Mouse (Mus musculus) midbrain, embryonic 15.5 days (tissue): ENCODE data around the gene Gm10337. TPM values are rescaled to one million over a fixed set of nuclear protein-coding genes. Genes with fewer than 3 reads are reported as not detected.

Experiments
- ATAC-seq: fragments of 200-750 bp; cut with Nextera tagmentation; replicated peaks from 2 replicates; pipeline ENCODE4 v1.8.0; 2017; ENCODE audit warnings: moderate TSS enrichment
- H3K27ac ChIP-seq: fragments of 300-500 bp; sonication (generic); 2 replicates; pipeline ENCODE4 v1.5.1; 2015; ENCODE audit warnings: mild to moderate bottlenecking, inconsistent platforms
- H3K27me3 ChIP-seq: fragments of 300-500 bp; sonication (generic); replicated peaks from 2 replicates; pipeline ENCODE4 v1.6.1; 2015; ENCODE audit warnings: inconsistent platforms
- H3K36me3 ChIP-seq: fragments of 300-500 bp; sonication (generic); replicated peaks from 2 replicates; pipeline ENCODE4 v1.6.1; 2015; ENCODE audit warnings: inconsistent platforms
- H3K4me1 ChIP-seq: fragments of 300-500 bp; sonication (generic); 2 replicates; pipeline ENCODE4 v1.6.1; 2015; ENCODE audit warnings: inconsistent platforms
- H3K4me2 ChIP-seq: fragments of 300-500 bp; sonication (generic); 2 replicates; pipeline ENCODE4 v1.6.1; 2015; ENCODE audit warnings: inconsistent platforms, mild to moderate bottlenecking, moderate library complexity
- H3K4me3 ChIP-seq: fragments of 300-500 bp; sonication (generic); 2 replicates; pipeline ENCODE4 v1.5.1; 2015; ENCODE audit warnings: mild to moderate bottlenecking, inconsistent platforms
- H3K9ac ChIP-seq: fragments of 300-500 bp; sonication (generic); 2 replicates; pipeline ENCODE4 v1.6.1; 2015; ENCODE audit warnings: mild to moderate bottlenecking, inconsistent platforms
- H3K9me3 ChIP-seq: fragments of 300-500 bp; sonication (generic); 2 replicates; pipeline ENCODE4 v1.6.1; 2016; ENCODE audit warnings: inconsistent platforms
- WGBS: fragments of 180-500 bp; shearing (Covaris S2); methylation state at CpG from one replicate; pipeline ENCODE4 v1.1.7; 2015; ENCODE audit warnings: mixed read lengths; 5-methylcytosine and 5-hydroxymethylcytosine counted together
- polyA plus RNA-seq: library from polyadenylated mRNA; unstranded; fragments of >200 nt; fragmentation: Nextera tagmentation; extraction: Ambion mirVana; gene quantifications from 2 replicates; pipeline ENCODE4 v1.2.1, GENCODE M21; 2015

Gm10337 gene
- polyA plus RNA-seq, 1 experiment from 2014 or later = 13.8 TPM

- peaks cover 21% of the 10 kb centered on the region for H3K36me3 ChIP-seq
- H3K27ac ChIP-seq = peak overlapping the region; percentile 95
- ATAC-seq = peak; percentile 85
- peak overlapping the region; percentile 93 for H3K4me3 ChIP-seq
- WGBS = under 1% methylated on average over 35 of the region's 67 CpGs
- H3K4me1 ChIP-seq = peaks cover 17% of the 10 kb centered on the region
- peak overlapping the region; percentile 65 for H3K4me2 ChIP-seq
- H3K9me3 ChIP-seq = no peaks in the 10 kb centered on the region
- H3K9ac ChIP-seq = peak overlapping the region; percentile 88
- H3K27me3 ChIP-seq = no peaks in the 10 kb centered on the region
Observed at GRCm38 (mm10) chr15:102470605-102471294, 32.8 kb upstream of the Gm10337 start.

DNA sequence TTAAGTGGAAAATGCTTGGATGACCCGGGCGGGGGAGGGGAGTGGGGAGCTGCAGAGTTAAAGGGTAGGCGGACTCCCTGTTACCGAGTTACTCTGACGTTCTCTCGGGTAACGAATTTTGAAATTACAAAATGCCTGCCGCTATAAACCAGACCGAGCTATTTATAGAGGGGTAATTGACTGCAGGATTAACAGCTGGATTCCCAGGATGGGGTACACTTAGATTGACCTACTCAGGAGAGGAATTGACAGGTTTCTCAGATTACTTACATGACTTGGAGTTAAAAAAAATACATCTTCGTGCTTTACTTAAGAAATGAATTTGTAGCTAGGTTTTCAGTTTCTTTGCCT is 32.3 kb upstream of the Gm10337 start:
- Histone ChIP-seq H3K36me3 (peaks cover 26% of the 10 kb centered on the region), H3K27ac (peak overlapping the region; percentile 95), H3K4me3 (peak overlapping the region; percentile 93), H3K4me1 (peaks cover 17% of the 10 kb centered on the region), H3K9ac (peak overlapping the region; percentile 88), H3K27me3 (no peaks in the 10 kb centered on the region), H3K4me2 (peak overlapping the region; percentile 65), H3K9me3 (no peaks in the 10 kb centered on the region)
- 0 out of 2 replicates have a peak, but pooled peaks have one; percentile 0 for ATAC-seq
- WGBS = 0% methylated on average over 10 of the region's 10 CpGs

DNA sequence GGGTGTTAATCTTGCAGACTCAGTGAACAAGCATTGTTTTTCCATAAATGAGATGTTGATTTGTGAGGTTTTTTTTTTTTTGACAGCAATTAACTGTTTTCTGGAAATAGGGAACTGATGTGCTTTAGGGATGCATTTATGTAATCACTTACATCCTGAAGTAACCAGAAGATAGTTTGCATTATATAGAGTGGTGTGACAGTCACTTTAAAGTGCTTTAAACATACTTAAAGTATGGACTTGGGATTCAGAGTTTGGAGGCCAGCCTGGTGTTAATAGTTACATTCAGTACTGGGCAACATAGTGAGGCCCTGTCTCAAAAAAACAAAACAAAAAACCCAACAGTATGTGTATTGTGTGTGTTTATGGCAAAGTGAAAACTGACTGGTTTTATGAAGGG is 31.8 kb upstream of the Gm10337 start:
- H3K36me3 ChIP-seq = peaks cover 30% of the 10 kb centered on the region
- H3K27ac ChIP-seq = no peak overlapping the region
- no peaks in the 10 kb centered on the region for H3K27me3 ChIP-seq
- H3K4me3 ChIP-seq = peak overlapping the region; percentile 93
- no peaks in the 10 kb centered on the region for H3K9me3 ChIP-seq
- peak overlapping the region; percentile 65 for H3K4me2 ChIP-seq
- H3K9ac ChIP-seq = 0 out of 2 replicates have a peak overlapping the region, but pooled peaks have one; percentile 88
- no peak for ATAC-seq
- H3K4me1 ChIP-seq = peaks cover 17% of the 10 kb centered on the region

- Histone ChIP-seq H3K27ac (no peak overlapping the region), H3K9ac (no peak overlapping the region), H3K9me3 (no peaks in the 10 kb centered on the region), H3K4me2 (no peak overlapping the region), H3K4me3 (no peak overlapping the region), H3K27me3 (no peaks in the 10 kb centered on the region), H3K36me3 (peaks cover 42% of the 10 kb centered on the region), H3K4me1 (peaks cover 17% of the 10 kb centered on the region)
- 70% methylated on average over 2 of the region's 2 CpGs for WGBS
- no peak for ATAC-seq
Observed at GRCm38 (mm10) chr15:102473246-102473645, 30.3 kb upstream of the Gm10337 start.

- Histone ChIP-seq H3K9ac (no peak overlapping the region), H3K36me3 (peaks cover 49% of the 10 kb centered on the region), H3K9me3 (no peaks in the 10 kb centered on the region), H3K4me1 (peaks cover 17% of the 10 kb centered on the region), H3K4me2 (no peak overlapping the region), H3K27me3 (no peaks in the 10 kb centered on the region), H3K27ac (no peak overlapping the region), H3K4me3 (no peak overlapping the region)
- WGBS = 92% methylated on average over 2 of the region's 2 CpGs
- no peak for ATAC-seq
Observed at GRCm38 (mm10) chr15:102474520-102474919, 29.0 kb upstream of the Gm10337 start.

GRCm38 (mm10) chr15:102483136-102483535 is 20.4 kb upstream of the Gm10337 start:
- H3K27me3 ChIP-seq = no peaks in the 10 kb centered on the region
- H3K36me3 ChIP-seq = peaks cover 54% of the 10 kb centered on the region
- H3K9ac ChIP-seq = no peak overlapping the region
- H3K27ac ChIP-seq = no peak overlapping the region
- no peaks in the 10 kb centered on the region for H3K4me1 ChIP-seq
- no peak for ATAC-seq
- WGBS = 93% methylated on average over 3 of the region's 3 CpGs
- no peak overlapping the region for H3K4me3 ChIP-seq
- H3K9me3 ChIP-seq = no peaks in the 10 kb centered on the region
- H3K4me2 ChIP-seq = no peak overlapping the region

DNA sequence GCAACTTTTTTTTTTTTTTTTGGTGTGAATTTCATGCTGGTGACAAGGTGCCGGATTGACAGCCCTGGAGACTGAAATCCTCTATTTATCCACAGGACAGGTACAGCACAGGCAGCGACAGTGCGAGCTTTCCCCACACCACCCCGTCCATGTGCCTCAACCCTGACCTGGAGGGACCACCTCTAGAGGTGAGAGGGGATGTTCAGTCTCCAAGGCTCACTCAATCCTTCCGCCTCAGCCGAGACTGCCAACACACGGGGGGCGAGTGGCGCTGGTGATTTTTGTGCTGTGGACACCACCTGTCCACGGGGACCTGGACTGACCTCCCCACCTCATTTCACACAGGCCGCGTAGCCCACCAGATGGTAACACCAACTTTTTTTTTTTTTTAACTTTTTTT is 17.7 kb upstream of the Gm10337 start:
- H3K27me3 ChIP-seq = no peaks in the 10 kb centered on the region
- no peak overlapping the region for H3K4me2 ChIP-seq
- H3K36me3 ChIP-seq = peaks cover 63% of the 10 kb centered on the region
- ATAC-seq = no peak
- no peak overlapping the region for H3K4me3 ChIP-seq
- H3K27ac ChIP-seq = no peak overlapping the region
- WGBS = 94% methylated on average over 12 of the region's 12 CpGs
- H3K9ac ChIP-seq = no peak overlapping the region
- no peaks in the 10 kb centered on the region for H3K9me3 ChIP-seq
- no peaks in the 10 kb centered on the region for H3K4me1 ChIP-seq

GRCm38 (mm10) chr15:102487664-102488063 is 15.9 kb upstream of the Gm10337 start:
- WGBS = 78% methylated on average over 1 of the region's 1 CpGs
- Histone ChIP-seq H3K9me3 (no peaks in the 10 kb centered on the region), H3K4me1 (no peaks in the 10 kb centered on the region), H3K9ac (no peak overlapping the region), H3K4me2 (no peak overlapping the region), H3K27ac (no peak overlapping the region), H3K27me3 (no peaks in the 10 kb centered on the region), H3K36me3 (peaks cover 60% of the 10 kb centered on the region), H3K4me3 (no peak overlapping the region)
- ATAC-seq = no peak

DNA sequence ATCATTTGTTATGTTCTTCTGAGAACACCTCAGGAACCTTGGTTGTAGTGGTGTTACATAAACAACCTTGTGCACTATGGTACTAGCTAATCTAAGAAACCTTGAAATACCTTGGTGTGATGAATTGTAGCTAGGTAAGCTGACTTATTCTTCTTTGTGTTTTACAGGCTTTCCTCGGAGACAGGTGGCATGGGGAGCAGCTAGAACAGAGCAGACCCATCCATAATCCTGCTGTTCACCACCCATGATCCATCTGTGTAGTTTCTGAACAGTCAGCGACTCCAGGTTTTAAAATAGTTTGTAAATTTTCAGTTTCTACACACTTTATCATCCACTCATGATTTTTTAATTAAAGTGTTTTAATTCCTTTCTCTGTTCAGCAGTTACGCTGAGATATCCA is 5.2 kb upstream of the Gm10337 start:
- no peaks in the 10 kb centered on the region for H3K9me3 ChIP-seq
- no peak for ATAC-seq
- WGBS = 90% methylated on average over 3 of the region's 3 CpGs
- H3K4me2 ChIP-seq = no peak overlapping the region
- no peak overlapping the region for H3K27ac ChIP-seq
- no peak overlapping the region for H3K9ac ChIP-seq
- H3K4me3 ChIP-seq = no peak overlapping the region
- peaks cover 83% of the 10 kb centered on the region for H3K36me3 ChIP-seq
- H3K4me1 ChIP-seq = no peaks in the 10 kb centered on the region
- H3K27me3 ChIP-seq = no peaks in the 10 kb centered on the region

GRCm38 (mm10) chr15:102499370-102499769 is 4.2 kb upstream of the Gm10337 start:
- H3K4me3 ChIP-seq = no peak overlapping the region
- H3K36me3 ChIP-seq = peaks cover 85% of the 10 kb centered on the region
- H3K9me3 ChIP-seq = no peaks in the 10 kb centered on the region
- H3K9ac ChIP-seq = no peak overlapping the region
- H3K4me1 ChIP-seq = no peaks in the 10 kb centered on the region
- H3K27ac ChIP-seq = no peak overlapping the region
- no peak overlapping the region for H3K4me2 ChIP-seq
- H3K27me3 ChIP-seq = no peaks in the 10 kb centered on the region
- 77% methylated on average over 3 of the region's 3 CpGs for WGBS
- ATAC-seq = no peak

GRCm38 (mm10) chr15:102499851-102500250 is 3.7 kb upstream of the Gm10337 start:
- H3K9ac ChIP-seq = no peak overlapping the region
- 94% methylated on average over 6 of the region's 6 CpGs for WGBS
- no peaks in the 10 kb centered on the region for H3K27me3 ChIP-seq
- peaks cover 85% of the 10 kb centered on the region for H3K36me3 ChIP-seq
- H3K4me1 ChIP-seq = no peaks in the 10 kb centered on the region
- no peaks in the 10 kb centered on the region for H3K9me3 ChIP-seq
- no peak overlapping the region for H3K27ac ChIP-seq
- H3K4me2 ChIP-seq = no peak overlapping the region
- no peak overlapping the region for H3K4me3 ChIP-seq
- ATAC-seq = no peak

DNA sequence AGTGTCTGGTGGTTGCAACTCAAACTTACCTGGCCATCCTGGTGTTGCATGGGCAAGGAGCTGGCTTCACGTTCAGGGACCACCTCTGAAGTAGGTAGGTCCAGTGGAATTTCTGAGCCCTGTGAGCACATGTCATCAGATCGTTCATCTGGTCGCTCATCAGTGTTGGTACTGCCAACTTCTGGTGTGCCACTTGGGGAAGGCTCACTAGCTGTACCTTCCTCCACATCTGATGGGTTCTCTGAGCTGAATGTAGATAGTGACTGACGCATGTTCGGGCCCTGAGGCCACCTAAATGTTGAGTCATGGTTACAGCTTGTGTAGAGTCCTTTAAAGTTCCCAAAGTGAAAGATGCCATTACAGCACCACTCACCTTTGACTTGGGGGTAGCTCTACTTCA is 3.0 kb upstream of the Gm10337 start:
- Histone ChIP-seq H3K27me3 (no peaks in the 10 kb centered on the region), H3K9ac (no peak overlapping the region)

GRCm38 (mm10) chr15:102501084-102501814 is 2.3 kb upstream of the Gm10337 start:
- H3K9me3 ChIP-seq = no peaks in the 10 kb centered on the region
- ATAC-seq = 0 out of 2 replicates have a peak, but pooled peaks have one; percentile 27
- WGBS = 88% methylated on average over 19 of the region's 19 CpGs
- no peaks in the 10 kb centered on the region for H3K4me1 ChIP-seq
- H3K27ac ChIP-seq = no peak overlapping the region
- no peak overlapping the region for H3K9ac ChIP-seq
- H3K4me3 ChIP-seq = no peak overlapping the region
- H3K36me3 ChIP-seq = peaks cover 80% of the 10 kb centered on the region
- H3K27me3 ChIP-seq = no peaks in the 10 kb centered on the region
- H3K4me2 ChIP-seq = no peak overlapping the region

More for the DNA sequence above, 3.0 kb upstream of the Gm10337 start:
- no peak overlapping the region for H3K4me2 ChIP-seq
- no peak for ATAC-seq
- H3K36me3 ChIP-seq = peaks cover 86% of the 10 kb centered on the region
- WGBS = 87% methylated on average over 5 of the region's 5 CpGs
- no peaks in the 10 kb centered on the region for H3K4me1 ChIP-seq
- no peak overlapping the region for H3K27ac ChIP-seq
- H3K9me3 ChIP-seq = no peaks in the 10 kb centered on the region
- H3K4me3 ChIP-seq = no peak overlapping the region
